Mouse (Mus musculus): ENCODE data around the gene Gm26965. TPM values are rescaled to one million over a fixed set of nuclear protein-coding genes. Genes with fewer than 3 reads are reported as not detected.
"Not testable (repeated sequence)": the region's sequence is repeated elsewhere in the genome, so short reads cannot be mapped to it uniquely, and the experiment has no call there.

Gm26965 gene
- not detected in 2 replicates for polyA plus RNA-seq (2012; rRNA removed)

DNA sequence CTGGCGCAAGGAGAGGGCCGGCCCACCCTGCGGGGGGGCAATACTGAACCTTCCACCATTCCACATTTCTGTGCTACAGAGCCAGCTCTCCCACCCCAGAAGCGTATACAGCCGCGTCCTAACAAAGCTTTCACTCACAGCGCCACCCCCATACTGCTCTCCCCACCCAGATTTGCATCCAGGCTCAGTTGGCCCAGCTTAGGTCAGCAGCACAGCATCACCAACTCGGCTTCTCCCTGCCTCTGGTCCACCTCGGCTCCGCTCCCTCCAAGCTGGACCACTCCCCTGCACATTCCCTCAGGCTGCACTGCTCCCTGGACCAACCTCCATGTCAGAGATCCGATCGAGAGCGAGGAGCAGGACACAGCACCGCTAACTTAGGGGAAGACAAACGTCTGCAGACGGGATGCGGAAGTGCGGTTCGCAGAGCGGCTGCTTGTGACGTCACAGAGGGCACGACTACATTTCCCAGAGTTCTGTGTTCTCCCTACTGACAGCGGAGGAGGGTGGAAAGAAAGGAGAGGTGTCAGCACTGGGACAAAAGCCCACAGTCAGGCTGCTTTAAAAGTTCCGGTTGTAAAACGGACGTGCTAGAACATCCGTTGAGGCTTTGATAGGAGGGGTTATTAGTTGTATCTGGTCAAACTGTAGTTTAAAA is at the start of gene Gm26965, which contains the start of gene Zfp87:
Gene Gm26965 (minus strand): TSS at position 399 of the 658 bp plus-strand sequence.
Gene Zfp87 (minus strand): TSS at position 425 of the 658 bp plus-strand sequence.
- under 1% methylated on average over 27 of the region's 27 CpGs for WGBS

DNA sequence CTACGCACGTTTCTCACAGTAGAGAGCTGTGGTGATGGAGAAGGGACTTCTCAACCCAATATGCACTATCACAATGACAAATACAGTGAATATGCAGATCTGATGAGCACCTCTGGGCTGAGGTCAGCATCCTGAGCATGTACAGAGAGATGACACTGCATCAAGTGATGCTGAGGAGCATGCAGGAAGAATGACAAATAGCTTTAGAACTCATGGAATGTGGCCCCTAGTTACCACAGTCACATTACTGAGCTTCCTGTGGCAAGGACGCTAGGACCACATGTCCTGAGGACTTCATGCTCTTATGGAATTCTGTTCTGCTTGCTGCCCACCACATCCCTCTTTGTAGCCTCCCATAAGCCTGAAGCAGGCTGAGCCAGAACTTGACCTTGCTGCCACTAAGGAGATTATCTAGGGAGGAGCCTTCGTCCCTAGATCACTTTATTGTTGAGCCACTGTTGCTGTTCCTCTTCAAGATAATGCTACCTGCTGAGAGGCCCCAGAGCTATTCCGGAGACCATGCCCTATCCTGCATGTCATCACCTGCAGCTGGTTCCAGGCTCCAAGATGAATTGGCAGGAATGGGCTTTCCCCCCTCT is 46.7 kb upstream of the Gm26965 start:
- WGBS: 69% methylated on average over 5 of the region's 5 CpGs
- DNase-seq (ENCODE audit: low read depth, low spot score): no peak

More for the DNA sequence above, at the start of gene Gm26965, which contains the start of gene Zfp87:
- peak; percentile 83 for DNase-seq (ENCODE audit: low read depth, low spot score)

DNA sequence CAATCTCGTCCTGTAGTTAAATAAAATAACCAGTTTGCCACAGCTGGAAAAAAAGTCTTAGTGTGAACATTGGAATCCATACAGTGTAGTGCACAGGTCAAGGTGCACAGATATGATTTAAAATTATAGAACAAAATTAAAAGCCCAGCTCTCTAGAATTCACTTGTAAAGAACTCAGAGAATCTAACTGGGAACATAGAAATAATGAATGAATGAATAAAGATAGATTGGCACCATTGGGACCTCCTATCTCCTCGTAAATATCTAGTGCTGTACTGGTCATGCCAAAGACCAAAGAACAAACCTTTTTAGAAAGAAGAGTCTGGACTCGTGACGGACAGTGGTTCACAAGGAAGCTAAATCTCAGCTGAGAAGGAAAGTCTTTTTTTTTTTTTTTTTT is 27.8 kb upstream of the Gm26965 start, which contains the start of gene Zfp748:
Gene Zfp748 (minus strand): TSS at position 101 of the 400 bp plus-strand sequence.
- DNase-seq (ENCODE audit: low read depth, low spot score): no peak
- 73% methylated on average over 4 of the region's 4 CpGs for WGBS

DNA sequence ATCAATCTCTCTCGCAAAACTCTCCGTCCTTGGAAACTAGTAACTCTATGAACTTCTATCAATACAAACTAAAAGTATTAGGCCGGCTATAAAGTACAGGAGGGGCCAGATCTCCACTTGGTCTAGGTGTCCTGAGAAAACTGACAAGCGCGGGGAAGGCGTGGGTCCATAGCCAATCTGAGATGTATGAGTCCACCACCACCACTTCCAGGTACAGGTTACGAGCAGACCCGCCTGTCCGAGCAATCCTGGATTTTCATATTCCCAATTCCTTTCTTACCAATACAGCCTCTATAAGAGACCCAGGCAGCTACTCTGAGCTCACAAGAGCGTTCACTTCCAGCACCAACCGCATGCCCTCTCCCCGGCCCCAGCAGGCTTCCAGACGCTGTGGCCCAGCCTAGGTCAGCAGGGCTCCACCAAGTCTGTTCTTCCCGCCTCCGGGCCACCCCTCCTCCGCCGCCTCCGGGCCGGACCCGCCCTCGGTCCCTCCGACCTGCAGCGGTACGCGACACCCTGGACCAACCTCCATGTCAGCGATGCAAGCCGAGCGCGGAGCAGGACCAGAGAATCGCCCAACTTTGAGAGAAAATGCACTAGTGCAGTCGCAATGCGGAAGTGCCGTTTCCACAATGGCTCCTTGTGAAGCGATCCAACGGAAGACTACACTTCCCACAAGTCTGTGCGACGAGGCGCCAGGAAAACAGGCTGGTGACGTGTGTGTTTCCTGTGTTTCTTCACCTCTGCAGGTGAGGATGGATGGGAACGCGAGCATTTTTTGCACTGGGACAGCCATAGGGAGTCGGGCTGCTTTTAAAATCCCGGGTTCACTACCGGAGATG is 26.8 kb upstream of the Gm26965 start:
- under 1% methylated on average over 44 of the region's 44 CpGs for WGBS
- peak; percentile 90 for DNase-seq (ENCODE audit: low read depth, low spot score)

DNA sequence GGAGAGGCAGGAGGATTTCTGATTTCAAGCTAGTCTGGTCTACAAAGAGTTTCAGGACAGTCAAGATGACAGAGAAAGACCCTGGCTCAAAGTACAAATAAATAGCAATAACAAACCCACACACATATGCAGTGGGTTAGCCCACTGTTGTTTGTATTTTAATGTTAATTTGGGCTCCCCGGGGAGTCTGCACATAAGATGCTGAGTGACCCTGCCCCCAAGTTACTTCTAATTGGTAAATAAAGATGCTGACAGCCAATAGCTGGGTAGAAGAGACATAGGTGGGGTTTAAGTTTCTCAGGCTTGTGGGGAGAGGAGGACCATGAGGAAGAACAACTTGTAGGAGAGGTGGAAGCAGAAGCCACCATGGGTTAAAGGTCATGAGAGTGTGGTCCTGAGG is 20.0 kb upstream of the Gm26965 start:
- DNase-seq (ENCODE audit: low read depth, low spot score): no peak
- 94% methylated on average over 1 of the region's 1 CpGs for WGBS

DNA sequence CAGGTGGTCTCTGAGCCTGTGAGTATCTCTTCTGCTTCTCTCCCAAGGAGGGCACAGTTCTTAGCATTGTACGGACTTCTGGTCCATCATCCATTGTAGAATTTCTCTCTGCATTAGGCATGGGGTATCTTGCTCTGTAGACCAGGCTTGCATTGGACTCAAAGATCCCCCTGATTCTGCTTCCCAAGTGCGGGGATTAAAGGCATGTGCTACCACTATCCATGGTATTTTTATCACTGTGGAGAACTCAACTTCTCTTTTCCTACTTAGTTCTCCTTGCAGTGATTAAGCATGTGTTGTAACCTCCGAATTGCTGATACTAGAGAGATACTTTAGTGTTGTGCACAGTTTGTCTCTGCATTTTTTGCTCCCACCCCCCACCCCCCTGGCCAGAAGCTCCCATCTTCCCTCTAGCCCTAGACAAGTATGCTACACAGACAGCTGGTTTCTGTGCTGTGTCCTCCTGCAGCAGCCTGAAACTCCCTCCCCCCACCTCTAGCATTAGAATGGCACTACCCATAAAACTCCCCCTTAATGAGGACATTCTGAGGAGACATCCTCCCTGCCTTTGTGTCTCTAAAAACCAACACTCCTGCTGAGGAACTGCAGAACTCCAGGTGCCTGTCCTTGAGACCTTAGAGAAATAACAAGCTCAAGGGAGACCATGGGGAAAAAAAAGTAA is 1.2 kb upstream of the Gm26965 start:
- no peak for DNase-seq (ENCODE audit: low read depth, low spot score)
- WGBS: 81% methylated on average over 3 of the region's 3 CpGs

DNA sequence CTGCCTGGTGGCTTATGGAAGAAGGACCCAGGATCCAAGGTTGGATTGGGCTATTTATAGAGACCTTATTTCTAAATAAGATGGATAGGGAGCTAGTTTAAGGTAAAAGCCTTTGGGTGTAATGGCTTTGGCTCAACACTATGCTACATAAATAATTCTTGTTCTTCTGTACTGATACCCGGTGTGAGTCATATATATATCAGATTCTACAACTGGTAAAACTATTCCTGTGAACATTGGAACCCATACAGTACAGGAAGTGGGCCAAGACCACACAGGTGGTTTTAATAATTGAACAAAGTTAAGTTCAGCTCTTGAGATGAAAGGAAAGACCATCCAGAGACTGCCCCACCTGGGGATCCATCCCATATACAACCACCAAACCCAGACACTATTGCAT is 25.0 kb downstream of the Gm26965 start:
- WGBS: 89% methylated on average over 1 of the region's 1 CpGs

DNA sequence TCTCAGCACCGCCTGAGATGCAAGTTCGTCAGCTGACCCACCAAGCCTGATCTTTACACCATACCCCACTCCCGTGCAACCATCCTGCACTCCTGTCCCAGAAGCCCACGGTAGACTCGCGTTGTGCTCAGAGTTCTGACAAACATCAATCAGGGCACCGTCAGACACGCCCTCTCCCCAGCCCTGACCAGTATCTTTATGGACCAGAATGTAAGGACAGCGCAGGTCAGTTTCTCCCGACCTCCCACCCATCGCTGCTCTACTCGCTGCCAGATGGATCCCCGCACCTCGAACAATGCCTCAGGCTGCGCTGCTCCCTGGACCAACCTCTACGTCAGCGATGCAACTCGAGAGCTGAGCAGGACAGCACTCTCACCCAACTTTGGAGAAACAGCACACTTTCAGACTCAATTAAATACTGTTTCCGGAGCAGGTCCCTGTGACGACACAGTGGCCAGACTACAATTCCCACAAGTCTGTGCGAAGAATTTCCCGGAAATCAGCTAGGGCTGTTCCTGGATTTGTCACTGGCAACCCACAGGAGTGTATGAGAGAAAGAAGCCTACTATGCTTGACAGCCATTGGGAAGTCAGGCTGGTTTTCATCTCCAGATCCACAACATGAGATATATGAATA is 25.7 kb downstream of the Gm26965 start, which contains the start of gene Zfp58:
Gene Zfp58 (minus strand): TSS at position 472 of the 636 bp plus-strand sequence.
- WGBS: under 1% methylated on average over 22 of the region's 22 CpGs
- peak; percentile 90 for DNase-seq (ENCODE audit: low read depth, low spot score)

More for the DNA sequence above, 25.0 kb downstream of the Gm26965 start:
- DNase-seq (ENCODE audit: low read depth, low spot score): no peak

DNA sequence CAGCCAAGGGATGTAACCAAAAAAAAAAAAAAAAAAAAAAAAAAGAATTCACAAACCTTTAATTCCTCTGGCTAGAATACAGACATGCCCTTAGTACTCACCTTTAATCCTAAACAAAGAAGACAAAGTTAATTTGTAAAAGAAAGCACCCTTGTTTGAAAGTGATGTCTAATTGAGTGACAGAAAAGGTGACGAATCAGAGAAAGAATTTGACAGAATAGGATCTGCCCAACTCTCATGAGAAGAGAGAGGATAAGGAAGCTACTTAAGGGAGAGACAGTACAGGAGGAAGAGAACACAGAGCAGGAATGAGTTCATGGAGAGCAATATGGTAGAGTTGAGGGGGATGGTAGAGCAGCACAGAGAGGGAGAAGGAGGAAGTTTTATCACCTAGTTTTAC is 30.3 kb downstream of the Gm26965 start:
- no peak for DNase-seq (ENCODE audit: low read depth, low spot score)
- 96% methylated on average over 1 of the region's 1 CpGs for WGBS

DNA sequence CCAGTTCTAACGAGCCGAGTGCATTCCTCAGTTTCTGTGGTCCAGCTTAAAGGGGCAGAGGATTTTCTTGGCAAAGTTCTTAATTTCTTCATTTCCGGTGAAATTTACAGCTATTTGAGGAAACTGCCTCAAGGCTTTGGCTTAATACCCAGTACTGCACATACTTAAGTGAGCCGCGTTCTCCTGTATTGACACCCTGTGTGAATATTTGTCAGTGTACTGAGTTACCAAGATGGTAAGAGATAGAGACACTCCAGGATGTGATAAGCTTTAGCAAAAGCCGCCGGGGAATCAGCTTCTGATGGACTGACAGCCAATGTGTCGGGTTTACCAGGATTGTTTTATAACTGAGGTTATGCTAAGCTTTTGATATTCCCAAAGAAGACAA is 41.5 kb downstream of the Gm26965 start:
- no peak for DNase-seq (ENCODE audit: low read depth, low spot score)
- WGBS: 34% methylated on average over 8 of the region's 8 CpGs

DNA sequence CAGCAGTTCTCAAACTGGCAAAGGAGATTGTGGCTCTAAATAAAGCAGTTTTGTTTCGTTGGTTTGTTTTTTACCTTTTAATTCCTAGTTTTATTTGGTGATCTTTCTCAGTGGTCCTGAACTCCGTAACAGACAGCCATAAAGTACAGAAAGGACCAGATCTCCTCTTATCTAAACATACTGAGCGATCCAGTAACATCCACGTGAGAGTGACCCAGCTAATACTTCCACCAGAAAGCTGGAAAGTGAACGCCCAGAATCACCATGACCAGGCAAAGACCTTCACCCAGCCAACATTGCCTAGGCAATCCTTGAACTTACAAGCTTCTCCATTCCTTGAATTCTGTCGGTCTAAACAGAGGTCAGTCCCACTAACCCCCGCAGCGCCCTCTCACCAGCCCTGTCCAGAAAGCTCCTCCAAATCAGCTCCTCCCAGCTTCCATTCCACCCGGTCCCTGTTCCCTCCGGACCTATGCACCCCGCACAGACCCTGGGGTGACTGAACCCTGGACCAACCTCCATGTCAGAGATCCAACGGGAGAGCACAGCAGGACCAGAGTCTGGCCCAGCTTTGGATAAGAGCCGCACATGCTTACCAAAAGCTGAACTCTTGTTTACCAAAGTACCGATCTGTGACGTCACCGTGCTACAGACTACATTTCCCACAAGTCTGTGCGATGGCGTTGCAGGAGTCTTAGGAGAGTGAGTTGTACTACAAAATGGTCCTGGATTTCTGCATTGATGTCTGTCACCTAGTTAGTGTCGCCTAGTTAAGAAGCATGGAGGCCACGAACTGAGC is 42.1 kb downstream of the Gm26965 start, which contains the start of gene Zfp874b:
Gene Zfp874b (minus strand): TSS at position 634 of the 799 bp plus-strand sequence.
- DNase-seq (ENCODE audit: low read depth, low spot score): peak; percentile 83
- under 1% methylated on average over 20 of the region's 20 CpGs for WGBS

DNA sequence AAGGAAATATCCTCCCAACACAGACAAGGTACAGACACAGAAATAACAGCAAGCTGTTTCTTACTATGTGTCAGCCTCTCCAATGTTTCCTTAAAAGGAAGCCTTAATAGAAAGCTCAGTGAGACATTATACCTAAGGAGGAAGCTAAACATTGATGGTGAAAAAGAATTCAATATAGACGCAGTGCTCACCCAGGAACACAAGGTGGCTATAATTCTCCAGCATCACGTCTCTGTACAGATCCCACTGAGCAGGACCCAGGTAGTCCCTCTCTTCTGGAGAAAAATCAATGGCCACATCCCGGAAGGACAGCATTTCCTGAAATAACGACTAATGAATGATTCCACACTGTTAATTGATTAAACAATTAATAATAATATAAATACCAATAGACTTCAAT is 44.4 kb downstream of the Gm26965 start:
- no peak for DNase-seq (ENCODE audit: low read depth, low spot score)

DNA sequence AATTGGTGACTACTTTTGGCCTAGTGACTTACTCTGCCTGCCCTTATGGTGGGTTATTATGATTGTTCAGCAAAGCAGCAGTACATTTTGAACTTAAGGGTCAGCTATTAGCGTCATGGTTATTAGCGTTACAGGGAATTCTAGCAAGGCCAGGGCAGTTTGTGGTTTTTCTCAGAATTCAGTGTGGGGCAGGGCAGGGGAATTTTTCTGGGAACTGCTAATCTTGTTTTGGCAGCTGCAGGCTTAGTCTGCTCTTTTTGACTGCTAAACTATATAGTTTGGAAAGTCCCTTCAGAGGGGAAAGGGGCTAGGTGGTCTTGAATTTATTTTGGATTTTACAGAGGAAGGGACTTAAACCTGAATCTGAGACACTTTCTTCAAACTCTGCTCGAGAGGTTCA is 56.7 kb downstream of the Gm26965 start:
- WGBS: 94% methylated on average over 3 of the region's 3 CpGs
- no peak for DNase-seq (ENCODE audit: low read depth, low spot score)

More for the DNA sequence above, 44.4 kb downstream of the Gm26965 start:
- WGBS: 74% methylated on average over 4 of the region's 4 CpGs

DNA sequence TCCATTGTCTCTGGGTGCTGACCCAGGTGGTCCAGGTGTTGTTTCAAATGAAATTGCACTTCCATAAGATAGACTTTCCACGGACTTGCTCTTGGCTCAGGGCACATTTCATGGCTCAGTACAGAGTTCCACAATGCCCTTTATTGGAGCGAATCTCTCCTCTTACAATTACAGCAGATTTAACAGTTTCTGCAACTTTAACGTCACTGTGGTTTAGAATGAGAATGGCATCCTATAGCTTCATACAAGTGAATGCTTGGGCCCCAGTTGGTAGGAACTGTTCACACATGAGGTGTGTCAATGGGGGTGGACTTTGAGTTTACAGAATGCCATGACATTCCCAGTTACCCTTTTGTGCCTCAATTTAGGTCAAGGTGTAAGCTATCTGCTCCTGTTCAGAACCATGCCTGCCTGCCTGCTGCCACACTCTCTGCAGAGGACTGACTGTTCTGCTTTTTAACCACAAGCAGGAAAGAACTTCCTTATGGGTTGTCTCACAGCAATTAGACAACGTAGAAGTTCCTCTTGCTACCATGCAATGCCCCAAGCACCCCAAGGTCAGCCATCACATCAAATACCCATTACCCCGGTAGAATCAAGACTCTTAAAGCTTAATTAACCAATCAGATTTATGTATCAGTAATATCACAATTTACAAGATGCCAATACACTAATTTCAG is 62.3 kb downstream of the Gm26965 start:
- not testable (repeated sequence) for DNase-seq (ENCODE audit: low read depth, low spot score)
- 67% methylated on average over 3 of the region's 5 CpGs for WGBS

DNA sequence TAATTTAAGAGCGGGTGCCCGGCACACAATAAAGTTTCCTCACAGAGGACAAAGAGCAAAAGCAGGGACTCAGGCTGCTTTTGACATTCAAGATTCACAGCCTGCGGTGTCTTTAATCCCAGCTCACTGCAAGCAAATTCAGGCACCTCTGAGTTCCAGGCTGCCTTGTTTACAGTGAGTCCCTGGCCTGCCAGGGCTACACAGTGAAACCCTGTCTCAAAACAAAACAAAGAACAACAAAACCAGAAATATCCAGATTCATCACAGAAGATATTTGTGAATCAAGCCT is 74.0 kb downstream of the Gm26965 start:
- no peak for DNase-seq (ENCODE audit: low read depth, low spot score)
- WGBS: 5% methylated on average over 3 of the region's 3 CpGs

DNA sequence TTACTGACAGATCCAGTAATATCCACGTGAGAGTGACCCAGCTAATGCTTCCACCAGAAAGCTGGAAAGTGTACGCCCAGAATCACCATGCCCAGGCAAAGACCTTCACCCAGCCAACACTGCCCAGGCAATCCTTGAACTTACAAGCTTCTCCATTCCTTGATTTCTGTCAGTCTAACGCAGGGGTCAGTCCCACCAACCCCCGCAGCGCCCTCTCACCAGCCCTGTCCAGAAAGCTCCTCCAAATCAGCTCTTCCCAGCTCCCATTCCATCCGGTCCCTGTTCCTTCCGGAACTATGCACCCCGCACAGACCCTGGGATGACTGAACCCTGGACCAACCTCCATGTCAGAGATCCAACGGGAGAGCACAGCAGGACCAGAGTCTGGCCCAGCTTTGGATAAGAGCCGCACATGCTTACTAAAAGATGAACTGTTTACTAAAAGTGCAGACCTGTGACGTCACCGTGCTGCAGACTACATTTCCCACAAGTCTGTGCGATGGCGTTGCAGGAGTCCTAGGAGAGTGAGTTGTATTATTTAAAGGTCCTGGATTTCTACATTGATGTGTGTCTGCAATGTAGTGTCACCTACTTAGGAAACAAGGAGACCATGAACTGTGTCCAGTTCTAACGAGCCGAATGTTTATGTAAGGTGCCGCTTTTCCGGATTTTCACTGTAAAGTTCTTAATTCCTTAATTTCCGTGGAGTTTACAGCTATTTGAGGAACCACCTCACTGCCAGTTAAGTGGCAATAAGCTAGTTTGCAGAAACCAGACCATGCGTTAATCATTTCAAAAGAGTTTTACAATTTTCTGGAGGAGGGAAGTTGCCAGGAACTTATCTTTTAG is 74.6 kb downstream of the Gm26965 start, which contains the start of gene Zfp874a:
Gene Zfp874a (minus strand): TSS at position 453 of the 849 bp plus-strand sequence.
- WGBS: under 1% methylated on average over 20 of the region's 20 CpGs
- DNase-seq (ENCODE audit: low read depth, low spot score): peak; percentile 93

All from large intestine, adult 2 months (tissue).